Mouse (Mus musculus) urinary bladder, postnatal 14 days (tissue): ENCODE data around the gene Kcnj4.
"Not testable (repeated sequence)": the region's sequence is repeated elsewhere in the genome, so short reads cannot be mapped to it uniquely, and the experiment has no call there.

ENCODE experiments used
- DNase-seq: peaks from one replicate; pipeline ENCODE4 v3.0.0; 2021; ENCODE audit warnings: low spot score

The Kcnj4 gene

GRCm38 (mm10) chr15:79511553-79512320, 6.7 kb upstream of the Kcnj4 start:
- peak; percentile 87 for DNase-seq

- no peak for DNase-seq
Observed at GRCm38 (mm10) chr15:79510425-79510824, 5.4 kb upstream of the Kcnj4 start.

- DNase-seq: no peak
Observed at GRCm38 (mm10) chr15:79509998-79510397, 5.0 kb upstream of the Kcnj4 start.

- DNase-seq: no peak
Observed at GRCm38 (mm10) chr15:79507055-79507828, 2.2 kb upstream of the Kcnj4 start.

- no peak for DNase-seq
Observed at GRCm38 (mm10) chr15:79506460-79506859, 1.4 kb upstream of the Kcnj4 start.

GRCm38 (mm10) chr15:79505616-79506283, 709 bp upstream of the Kcnj4 start:
- DNase-seq: peak; percentile 67

GRCm38 (mm10) chr15:79503438-79503837, 1.6 kb downstream of the Kcnj4 start:
- no peak for DNase-seq

GRCm38 (mm10) chr15:79502891-79503341, 2.1 kb downstream of the Kcnj4 start:
- DNase-seq: no peak

- DNase-seq: no peak
Observed at GRCm38 (mm10) chr15:79500110-79500509, 4.9 kb downstream of the Kcnj4 start.

- DNase-seq: no peak
Observed at GRCm38 (mm10) chr15:79493527-79493926, 11.5 kb downstream of the Kcnj4 start.

GRCm38 (mm10) chr15:79489463-79489862, 15.6 kb downstream of the Kcnj4 start:
- DNase-seq: no peak

GRCm38 (mm10) chr15:79481181-79481688, 23.8 kb downstream of the Kcnj4 start:
- no peak for DNase-seq

GRCm38 (mm10) chr15:79477227-79477626, 27.8 kb downstream of the Kcnj4 start:
- no peak for DNase-seq

GRCm38 (mm10) chr15:79473638-79474355, 31.2 kb downstream of the Kcnj4 start:
- no peak for DNase-seq

- no peak for DNase-seq
Observed at GRCm38 (mm10) chr15:79473042-79473441, 32.0 kb downstream of the Kcnj4 start.

GRCm38 (mm10) chr15:79471095-79471494, 33.9 kb downstream of the Kcnj4 start:
- DNase-seq: no peak

GRCm38 (mm10) chr15:79470583-79470982, 34.5 kb downstream of the Kcnj4 start:
- DNase-seq: no peak

GRCm38 (mm10) chr15:79469577-79469976, 35.5 kb downstream of the Kcnj4 start:
- DNase-seq: no peak

- DNase-seq: peak; percentile 87
Observed at GRCm38 (mm10) chr15:79466601-79467286, 38.3 kb downstream of the Kcnj4 start.

GRCm38 (mm10) chr15:79456546-79456945, 48.5 kb downstream of the Kcnj4 start:
- no peak for DNase-seq

- DNase-seq: not testable (repeated sequence)
Observed at GRCm38 (mm10) chr15:79456104-79456503, 48.9 kb downstream of the Kcnj4 start.
